Mouse (Mus musculus): ENCODE measurements around the gene Fhl1. TPM values are rescaled to one million over a fixed set of nuclear protein-coding genes. Genes with fewer than 3 reads are reported as not detected.
A peak's percentile ranks its signal among the peaks of the same experiment; 100 is the strongest.

Gene Fhl1
- polyA plus RNA-seq, 1 experiment from 2014 or later: 1,058 TPM

GRCm38 (mm10) chrX:56787486-56787885, 55.9 kb downstream of the Fhl1 start:
- TF ChIP-seq EP300 (IDR thresholded peaks at IDR 0.05) (no peak), CTCF (IDR thresholded peaks at IDR 0.05) (no peak)
- no peak overlapping the region for H3K4me3 ChIP-seq (ENCODE audit: low read depth, low read length)
- H3K9ac ChIP-seq (replicated peaks; ENCODE audit: low read depth): no peak overlapping the region
- no peaks in the 10 kb centered on the region for H3K27me3 ChIP-seq (replicated peaks; ENCODE audit: insufficient read depth, low read length)
- H3K9me3 ChIP-seq (ENCODE audit: low read length): no peaks in the 10 kb centered on the region
- DNase-seq (ENCODE audit: low spot score) (no peak), ATAC-seq (no peak)
- H3K4me2 ChIP-seq (replicated peaks; ENCODE audit: low read depth, low read length): no peak overlapping the region
- no peaks in the 10 kb centered on the region for H3K36me3 ChIP-seq (ENCODE audit: insufficient read depth, low read length)
- no peaks in the 10 kb centered on the region for H3K4me1 ChIP-seq (ENCODE audit: insufficient read depth, low read depth, low read length)
- WGBS: 78% methylated on average over 3 of the region's 3 CpGs
- H3K27ac ChIP-seq (ENCODE audit: low read length): no peak overlapping the region

GRCm38 (mm10) chrX:56790591-56790990, 59.0 kb downstream of the Fhl1 start:
- H3K27me3 ChIP-seq (replicated peaks; ENCODE audit: insufficient read depth, low read length): no peaks in the 10 kb centered on the region
- WGBS: 48% methylated on average over 4 of the region's 4 CpGs
- no peak overlapping the region for H3K4me2 ChIP-seq (replicated peaks; ENCODE audit: low read depth, low read length)
- ATAC-seq (no peak), DNase-seq (ENCODE audit: low spot score) (no peak)
- H3K9me3 ChIP-seq (ENCODE audit: low read length): no peaks in the 10 kb centered on the region
- H3K9ac ChIP-seq (replicated peaks; ENCODE audit: low read depth): no peak overlapping the region
- no peak overlapping the region for H3K4me3 ChIP-seq (ENCODE audit: low read depth, low read length)
- H3K27ac ChIP-seq (ENCODE audit: low read length): no peak overlapping the region
- TF ChIP-seq CTCF (IDR thresholded peaks at IDR 0.05) (no peak), EP300 (IDR thresholded peaks at IDR 0.05) (no peak)
- H3K36me3 ChIP-seq (ENCODE audit: insufficient read depth, low read length): no peaks in the 10 kb centered on the region
- no peaks in the 10 kb centered on the region for H3K4me1 ChIP-seq (ENCODE audit: insufficient read depth, low read depth, low read length)

GRCm38 (mm10) chrX:56791268-56791667, 59.7 kb downstream of the Fhl1 start:
- Histone ChIP-seq H3K9ac (replicated peaks; ENCODE audit: low read depth) (no peak overlapping the region), H3K36me3 (ENCODE audit: insufficient read depth, low read length) (no peaks in the 10 kb centered on the region), H3K4me3 (ENCODE audit: low read depth, low read length) (no peak overlapping the region), H3K27ac (ENCODE audit: low read length) (no peak overlapping the region), H3K4me1 (ENCODE audit: insufficient read depth, low read depth, low read length) (no peaks in the 10 kb centered on the region), H3K27me3 (replicated peaks; ENCODE audit: insufficient read depth, low read length) (no peaks in the 10 kb centered on the region), H3K9me3 (ENCODE audit: low read length) (no peaks in the 10 kb centered on the region), H3K4me2 (replicated peaks; ENCODE audit: low read depth, low read length) (no peak overlapping the region)
- DNase-seq (ENCODE audit: low spot score): peak; percentile 51
- 46% methylated on average over 14 of the region's 15 CpGs for WGBS
- no peak for TF ChIP-seq EP300 (IDR thresholded peaks at IDR 0.05)
- peak; percentile 69 for TF ChIP-seq CTCF (IDR thresholded peaks at IDR 0.05)
- ATAC-seq: peak; percentile 49

- H3K4me3 ChIP-seq (ENCODE audit: low read depth, low read length): peak within 1 kb of the TSS; percentile 44
- ATAC-seq (peak; percentile 57), DNase-seq (ENCODE audit: low spot score) (peak; percentile 29)
- H3K4me1 ChIP-seq (ENCODE audit: insufficient read depth, low read depth, low read length): no peaks in the 10 kb centered on the region
- H3K36me3 ChIP-seq (ENCODE audit: insufficient read depth, low read length): no peaks in the 10 kb centered on the region
- no peak for TF ChIP-seq CTCF (IDR thresholded peaks at IDR 0.05)
- TF ChIP-seq EP300 (IDR thresholded peaks at IDR 0.05): no peak
- H3K9ac ChIP-seq (replicated peaks; ENCODE audit: low read depth): no peak within 1 kb of the TSS
- WGBS: 15% methylated on average over 33 of the region's 35 CpGs
- H3K27ac ChIP-seq (ENCODE audit: low read length): no peak within 1 kb of the TSS
- H3K4me2 ChIP-seq (replicated peaks; ENCODE audit: low read depth, low read length): peak within 1 kb of the TSS; percentile 61
- no peaks in the 10 kb centered on the region for H3K27me3 ChIP-seq (replicated peaks; ENCODE audit: insufficient read depth, low read length)
- no peaks in the 10 kb centered on the region for H3K9me3 ChIP-seq (ENCODE audit: low read length)
These were observed 90.4 kb downstream of the Fhl1 start, which contains the start of gene Map7d3 for GRCm38 (mm10) chrX:56821765-56822603. TSS of gene Map7d3 (minus strand) at chrX:56822326.

GRCm38 (mm10) chrX:56827492-56827891, 95.9 kb downstream of the Fhl1 start:
- DNase-seq (ENCODE audit: low spot score) (no peak), ATAC-seq (no peak)
- no peak overlapping the region for H3K9ac ChIP-seq (replicated peaks; ENCODE audit: low read depth)
- TF ChIP-seq CTCF (IDR thresholded peaks at IDR 0.05): no peak
- no peak for TF ChIP-seq EP300 (IDR thresholded peaks at IDR 0.05)
- H3K4me1 ChIP-seq (ENCODE audit: insufficient read depth, low read depth, low read length): no peaks in the 10 kb centered on the region
- no peak overlapping the region for H3K4me3 ChIP-seq (ENCODE audit: low read depth, low read length)
- H3K27me3 ChIP-seq (replicated peaks; ENCODE audit: insufficient read depth, low read length): no peaks in the 10 kb centered on the region
- no peaks in the 10 kb centered on the region for H3K9me3 ChIP-seq (ENCODE audit: low read length)
- H3K36me3 ChIP-seq (ENCODE audit: insufficient read depth, low read length): no peaks in the 10 kb centered on the region
- WGBS: 56% methylated on average over 6 of the region's 6 CpGs
- no peak overlapping the region for H3K4me2 ChIP-seq (replicated peaks; ENCODE audit: low read depth, low read length)
- H3K27ac ChIP-seq (ENCODE audit: low read length): no peak overlapping the region

GRCm38 (mm10) chrX:56835842-56836241, 104.3 kb downstream of the Fhl1 start:
- Histone ChIP-seq H3K36me3 (ENCODE audit: insufficient read depth, low read length) (no peaks in the 10 kb centered on the region), H3K9me3 (ENCODE audit: low read length) (no peaks in the 10 kb centered on the region), H3K27me3 (replicated peaks; ENCODE audit: insufficient read depth, low read length) (no peaks in the 10 kb centered on the region), H3K4me1 (ENCODE audit: insufficient read depth, low read depth, low read length) (no peaks in the 10 kb centered on the region), H3K4me3 (ENCODE audit: low read depth, low read length) (no peak overlapping the region), H3K27ac (ENCODE audit: low read length) (no peak overlapping the region), H3K4me2 (replicated peaks; ENCODE audit: low read depth, low read length) (no peak overlapping the region), H3K9ac (replicated peaks; ENCODE audit: low read depth) (no peak overlapping the region)
- 69% methylated on average over 6 of the region's 6 CpGs for WGBS
- DNase-seq (ENCODE audit: low spot score) (no peak), ATAC-seq (no peak)
- TF ChIP-seq CTCF (IDR thresholded peaks at IDR 0.05) (no peak), EP300 (IDR thresholded peaks at IDR 0.05) (no peak)

Data from lung, postnatal 0 days (tissue).